Mouse (Mus musculus) frontal cortex, postnatal 25 days (tissue): ENCODE data around the gene Galnt17.

ENCODE experiments used
- DNase-seq, 2 experiments: peaks; one replicate each; pipeline ENCODE4 v3.0.0; 2022; ENCODE audit warnings: low spot score in 2 of 2

Gene Galnt17

DNA sequence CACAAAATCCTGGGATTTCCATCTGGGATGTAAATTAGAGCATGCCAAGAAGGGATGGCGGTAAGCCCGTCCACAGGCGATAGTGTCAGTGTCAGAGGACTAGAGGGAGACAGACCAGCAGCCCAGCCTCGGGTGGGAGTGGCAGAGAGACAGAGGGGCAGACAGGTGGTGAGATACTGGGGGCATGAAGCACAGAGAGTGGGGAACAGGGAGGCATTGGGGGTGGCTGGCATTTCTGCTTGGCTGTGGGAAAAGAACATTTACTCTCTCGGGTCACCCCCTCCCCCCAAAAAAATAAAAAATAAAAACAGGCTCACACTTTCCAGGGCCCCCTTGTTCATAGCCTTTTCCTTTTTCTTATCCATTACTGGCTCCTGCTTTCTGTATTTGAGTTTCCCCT lies 287.4 kb downstream of the Galnt17 start:
- no peak for DNase-seq

DNA sequence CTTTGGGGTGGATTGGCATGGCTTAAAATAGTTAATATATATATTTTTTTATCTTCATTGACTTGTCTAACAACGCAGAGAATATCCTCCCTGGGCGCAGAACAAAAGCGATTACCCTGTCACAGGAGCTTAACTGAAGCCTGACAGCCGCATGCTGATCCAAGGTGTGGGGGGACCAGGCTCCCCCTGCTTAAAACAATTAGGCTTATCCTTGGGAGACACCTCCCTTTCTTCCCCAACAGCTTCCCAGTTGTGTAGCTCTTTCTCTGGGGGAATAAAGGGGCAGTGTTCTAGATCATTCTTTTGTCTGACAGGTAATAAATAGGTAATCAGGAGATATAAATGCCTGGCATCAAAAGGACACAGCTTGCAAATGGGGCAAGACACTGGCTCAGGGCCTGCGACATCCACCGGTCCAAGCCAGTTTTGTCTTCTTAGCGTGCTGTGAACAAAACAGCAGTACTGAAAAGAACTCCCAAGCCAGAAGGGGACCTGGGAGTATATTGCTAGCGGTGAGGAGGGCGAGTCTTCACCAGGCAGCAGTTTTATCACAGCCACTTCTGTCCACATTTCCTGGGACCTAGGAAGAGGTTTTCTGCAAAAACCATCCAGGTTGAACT lies 288.8 kb downstream of the Galnt17 start:
- no peak for DNase-seq

DNA sequence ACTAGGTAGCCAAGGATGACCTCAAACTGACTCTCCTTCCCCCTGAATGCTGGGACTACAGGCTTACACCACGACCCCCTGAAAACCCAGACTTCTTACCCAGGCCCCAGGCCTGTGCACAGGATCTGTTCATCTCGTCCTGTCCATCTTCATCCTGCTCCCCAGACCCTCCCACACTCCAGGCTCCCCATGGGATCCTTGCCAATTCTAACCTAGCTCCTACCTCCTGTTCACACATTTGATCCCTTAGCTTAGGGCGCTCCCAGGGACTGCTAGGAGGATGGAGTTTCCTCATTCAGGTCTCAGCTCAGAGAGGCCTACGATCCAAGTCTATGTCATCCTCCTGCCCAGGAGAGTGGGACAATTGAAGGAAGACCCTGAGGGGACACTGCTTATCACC lies 292.2 kb downstream of the Galnt17 start:
- DNase-seq = no peak

- DNase-seq = no peak
Observed at GRCm38 (mm10) chr5:131015341-131015740, 293.0 kb downstream of the Galnt17 start.

- DNase-seq = no peak
Observed at GRCm38 (mm10) chr5:131013816-131014215, 294.5 kb downstream of the Galnt17 start.

- DNase-seq = no peak
Observed at GRCm38 (mm10) chr5:131013101-131013500, 295.2 kb downstream of the Galnt17 start.

DNA sequence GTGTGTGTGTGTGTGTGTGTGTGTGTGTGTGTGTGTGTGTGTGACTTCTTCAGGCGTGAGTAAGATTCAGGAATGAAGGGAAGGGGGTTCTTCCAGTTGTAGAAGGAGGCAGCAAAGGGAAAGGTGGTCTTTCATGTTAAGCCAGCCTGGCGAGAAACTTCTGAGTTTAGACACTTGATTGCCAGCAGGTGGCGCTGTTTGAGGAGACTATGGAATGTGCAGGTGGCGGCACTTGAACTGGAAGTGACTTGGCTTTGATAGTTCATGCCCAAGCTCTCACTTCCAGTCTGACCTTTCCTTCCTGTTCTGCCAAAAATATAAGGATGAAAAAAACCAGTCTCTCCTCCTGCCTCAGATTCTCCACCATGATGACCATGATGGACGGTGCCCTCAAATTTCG lies 298.8 kb downstream of the Galnt17 start:
- no peak for DNase-seq

GRCm38 (mm10) chr5:131008507-131008906 lies 299.8 kb downstream of the Galnt17 start:
- no peak for DNase-seq

DNA sequence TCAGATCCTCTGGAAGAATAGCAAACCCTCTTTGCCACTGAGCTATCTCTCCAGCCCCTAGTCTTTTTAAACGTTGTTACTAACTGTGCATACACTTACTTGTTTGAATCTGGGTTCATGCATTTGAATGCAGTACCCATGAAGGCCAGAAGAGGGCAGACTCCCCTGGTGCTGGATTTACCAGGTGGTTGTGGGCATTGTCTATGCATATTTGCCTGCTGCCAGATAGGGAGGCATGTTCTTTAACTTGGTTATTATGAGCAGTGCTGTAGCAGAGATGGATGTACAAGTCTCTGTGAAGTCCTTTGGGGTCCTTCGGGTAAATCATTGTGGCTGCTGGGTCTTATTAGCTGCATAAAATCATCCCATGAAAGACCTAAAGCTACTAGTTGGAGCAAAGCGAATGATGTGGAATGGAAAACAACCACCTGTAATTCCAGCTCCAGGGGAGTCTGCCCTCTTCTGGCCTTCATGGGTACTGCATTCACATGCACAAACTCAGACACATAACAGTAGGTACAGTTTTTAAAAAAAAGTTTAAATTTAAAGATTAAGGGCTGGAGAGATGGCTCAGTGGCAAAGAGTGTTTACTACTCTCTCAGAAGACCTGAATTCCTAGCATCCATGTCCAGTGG lies 300.3 kb downstream of the Galnt17 start:
- peak in 1 of 2 experiments; percentile 9 for DNase-seq

GRCm38 (mm10) chr5:131007198-131007597 lies 301.1 kb downstream of the Galnt17 start:
- DNase-seq = peak; percentile 32 to 45

GRCm38 (mm10) chr5:131006524-131006923 lies 301.8 kb downstream of the Galnt17 start:
- no peak for DNase-seq

DNA sequence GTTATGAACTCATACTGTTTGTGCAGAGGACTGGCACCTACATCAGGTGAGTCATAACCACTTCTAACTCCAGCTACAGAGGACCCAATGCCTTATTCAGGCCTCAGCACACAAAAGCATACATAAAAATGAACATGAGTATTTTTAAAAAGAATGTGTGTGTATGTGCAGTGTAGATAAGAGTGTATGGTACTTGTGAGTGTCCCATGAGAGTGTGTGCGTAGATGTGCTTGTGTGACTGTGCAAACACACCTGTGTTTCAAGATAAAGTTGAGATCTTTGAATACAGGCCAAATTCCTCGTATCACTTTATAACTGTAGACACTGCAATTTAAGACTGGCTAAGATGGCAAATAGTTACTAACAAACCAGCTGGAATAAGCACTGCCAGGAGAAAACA lies 307.7 kb downstream of the Galnt17 start:
- no peak for DNase-seq

DNA sequence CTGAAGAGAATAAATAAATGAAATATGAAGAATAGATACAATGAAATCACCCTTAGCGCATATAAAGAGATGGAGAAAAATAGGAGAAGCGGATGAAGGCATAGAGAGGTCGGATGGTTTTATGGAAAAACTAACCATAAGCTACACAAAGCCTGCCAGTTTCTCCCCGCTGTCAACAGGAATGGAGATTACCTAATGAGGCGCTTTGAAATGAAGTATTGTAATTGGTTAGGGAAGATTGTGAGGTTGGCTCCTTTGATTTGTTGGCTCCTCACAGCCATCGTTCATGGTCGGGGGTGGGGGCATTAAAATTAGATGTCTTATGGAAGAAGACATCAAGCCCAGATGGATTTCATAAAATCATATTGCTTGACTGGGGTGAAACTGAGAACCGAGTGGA lies 329.0 kb downstream of the Galnt17 start:
- no peak for DNase-seq

DNA sequence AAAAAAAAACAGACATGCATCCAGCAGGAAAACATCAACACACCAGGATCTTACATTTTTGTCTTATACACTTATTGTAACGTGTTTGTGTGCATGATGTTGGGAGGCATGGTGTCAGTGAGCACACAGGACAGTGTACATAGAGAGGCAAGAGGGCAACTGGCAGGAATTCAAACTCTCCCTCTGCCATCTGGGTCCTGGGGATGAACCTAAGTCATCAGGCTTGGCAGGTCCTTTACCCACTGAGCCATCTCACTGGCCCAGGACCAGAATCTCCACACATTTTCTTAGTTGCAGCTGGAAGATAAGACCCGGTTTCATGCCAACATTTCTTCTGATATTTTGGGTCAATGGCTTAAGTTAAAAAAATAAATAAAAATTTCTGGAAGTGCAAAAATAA lies 329.4 kb downstream of the Galnt17 start:
- no peak for DNase-seq

- no peak for DNase-seq
Observed at GRCm38 (mm10) chr5:130977999-130978398, 330.3 kb downstream of the Galnt17 start.

- no peak for DNase-seq
Observed at GRCm38 (mm10) chr5:130952361-130952760, 355.9 kb downstream of the Galnt17 start.

DNA sequence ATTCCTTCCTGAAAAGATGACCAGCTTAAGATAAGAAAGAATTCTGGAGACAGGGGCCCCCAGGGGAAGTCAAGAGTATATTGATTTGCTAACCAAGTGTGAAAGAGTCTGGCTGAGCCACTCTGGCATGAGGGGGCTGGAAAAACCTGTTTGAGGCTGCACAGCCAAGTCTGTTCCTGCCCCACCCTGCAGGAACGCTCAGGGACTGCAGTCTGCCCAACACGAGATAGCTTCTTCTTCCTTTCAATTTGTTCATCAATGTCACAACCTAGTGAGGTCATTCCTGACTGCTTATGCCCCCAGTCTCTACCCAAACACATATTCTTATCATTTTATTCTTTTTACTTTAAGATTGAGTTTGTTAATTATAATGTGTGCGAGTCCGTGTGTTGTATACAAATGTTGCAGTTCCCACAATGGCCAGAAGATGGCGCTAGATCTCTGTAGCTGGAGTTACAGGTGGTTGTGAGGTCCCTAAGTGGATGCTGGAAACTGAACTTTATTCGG lies 357.4 kb downstream of the Galnt17 start:
- no peak for DNase-seq

DNA sequence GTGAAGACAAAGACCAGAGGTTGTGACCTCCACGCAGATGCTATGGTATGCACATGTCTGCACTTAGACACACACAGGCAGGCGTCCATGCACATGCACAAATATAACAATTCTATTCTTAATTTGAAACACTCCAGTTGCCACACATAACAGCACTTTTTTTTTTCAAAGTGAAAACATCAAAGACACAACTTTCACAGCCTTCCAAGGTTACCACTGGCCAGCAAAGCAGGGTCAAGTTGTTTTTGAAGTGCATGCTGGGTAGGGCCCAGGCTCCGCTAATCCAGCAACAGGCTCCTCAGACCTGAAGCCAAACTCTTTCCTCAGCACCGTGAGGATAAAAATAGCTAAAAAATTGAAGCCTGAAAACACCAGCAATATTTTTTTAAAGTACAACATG lies 357.9 kb downstream of the Galnt17 start:
- DNase-seq = no peak

GRCm38 (mm10) chr5:130949710-130950109 lies 358.6 kb downstream of the Galnt17 start:
- no peak for DNase-seq

DNA sequence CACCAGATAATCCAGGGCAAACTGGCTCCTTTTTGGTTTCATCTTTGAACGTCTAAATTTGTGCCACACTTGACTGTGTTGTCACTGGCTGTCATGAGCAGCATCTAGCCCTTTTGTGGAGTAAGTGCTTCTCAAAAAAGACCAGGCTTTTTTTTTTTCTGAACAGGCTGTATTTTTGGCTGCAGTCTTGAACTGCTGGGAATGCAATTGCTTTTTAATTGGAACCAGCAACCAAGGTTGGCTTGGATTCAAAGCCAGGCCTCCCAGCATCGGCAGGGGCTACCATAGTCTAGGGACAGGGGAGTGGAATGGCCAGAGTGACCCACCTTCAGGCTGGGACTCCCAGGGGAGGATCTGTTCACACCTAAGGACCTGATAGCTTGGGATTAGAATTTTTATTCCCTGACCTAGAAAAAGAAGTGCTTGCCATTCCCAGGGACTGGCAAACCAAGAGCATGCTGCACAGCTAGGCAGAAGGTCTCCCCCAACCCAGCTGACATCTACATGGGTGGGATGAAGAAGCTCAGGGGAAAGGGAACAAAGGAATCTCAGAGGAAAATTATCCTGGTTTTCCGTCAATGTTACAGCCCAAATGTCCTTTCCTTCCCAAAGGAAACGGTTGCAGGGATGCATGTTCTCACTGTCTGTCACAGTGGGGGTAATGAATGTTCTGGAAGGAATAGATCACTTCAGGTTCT lies 369.2 kb downstream of the Galnt17 start:
- DNase-seq = peak in 1 of 2 experiments; percentile 19

DNA sequence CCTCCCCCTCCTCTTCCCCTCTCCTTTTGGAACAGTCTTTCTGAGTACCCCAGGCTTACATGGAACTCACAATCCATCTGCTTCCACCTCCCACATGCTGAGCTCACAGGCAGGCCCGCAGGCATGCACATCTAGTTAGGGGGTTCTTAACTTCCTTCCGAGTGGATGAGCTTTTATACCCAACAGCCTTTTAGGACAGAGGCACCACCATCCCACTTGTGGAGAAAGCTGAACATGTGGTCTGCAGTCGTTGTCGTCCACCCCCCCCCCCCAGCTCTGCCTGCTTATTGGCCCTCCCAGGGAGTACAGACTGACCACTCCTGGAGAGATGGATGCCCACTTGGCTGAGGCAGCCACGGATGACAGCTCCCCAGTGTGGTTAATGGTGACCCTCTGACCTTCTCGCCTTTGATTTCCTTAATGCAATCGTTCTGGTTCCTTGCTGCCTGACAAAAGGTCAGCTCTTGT lies 370.0 kb downstream of the Galnt17 start:
- DNase-seq = no peak

DNA sequence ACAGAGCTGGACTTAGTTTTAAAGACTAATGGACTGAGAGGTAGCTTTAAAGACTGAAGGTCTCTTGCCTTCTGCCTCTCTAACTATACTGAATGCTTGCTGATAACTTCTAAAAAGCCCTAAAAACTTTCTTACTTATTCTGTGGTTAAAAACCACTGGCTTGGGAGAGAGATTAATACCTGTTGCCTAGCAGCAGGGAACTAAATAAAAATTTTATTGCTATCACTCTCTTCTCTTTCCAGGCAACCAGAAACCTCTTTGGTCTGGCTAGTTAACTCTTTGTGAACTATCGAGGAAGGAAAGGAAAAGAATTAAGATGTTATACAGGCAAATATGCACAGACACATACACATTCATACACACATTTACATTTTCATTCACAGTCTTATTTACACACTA lies 377.3 kb downstream of the Galnt17 start:
- DNase-seq = no peak

DNA sequence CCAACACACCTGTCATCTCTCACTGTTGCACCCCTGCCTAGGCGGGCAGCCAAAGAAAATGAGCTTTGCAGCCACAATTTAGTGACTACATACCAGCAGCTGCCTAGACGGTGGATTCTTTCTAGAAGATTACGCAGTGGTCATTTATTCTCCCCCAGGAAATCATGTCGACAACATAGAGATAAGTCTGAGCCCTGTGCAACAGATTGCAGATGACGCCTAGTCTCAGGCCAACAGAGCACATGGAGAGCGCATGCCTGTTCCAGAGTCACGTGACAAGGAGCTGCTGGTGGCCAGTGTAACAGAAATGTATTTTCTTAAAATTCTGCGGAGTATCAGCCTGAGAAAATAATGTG lies 380.5 kb downstream of the Galnt17 start:
- DNase-seq = no peak
